Mouse (Mus musculus): ENCODE measurements around the gene Glrx2.
"Not testable (repeated sequence)": the region's sequence is repeated elsewhere in the genome, so short reads cannot be mapped to it uniquely, and the experiment has no call there.

Gene Glrx2

GRCm38 (mm10) chr1:143716038-143716437 lies at the start of gene Glrx2:
TSS of gene Glrx2 (plus strand) at chr1:143716338.
- in situ Hi-C loops (cut with MboI, MseI), result not testable (repeated sequence)

- in situ Hi-C loops (cut with MboI, MseI), result no loop called here
Observed at GRCm38 (mm10) chr1:143675734-143676361, 40.3 kb upstream of the Glrx2 start.

DNA sequence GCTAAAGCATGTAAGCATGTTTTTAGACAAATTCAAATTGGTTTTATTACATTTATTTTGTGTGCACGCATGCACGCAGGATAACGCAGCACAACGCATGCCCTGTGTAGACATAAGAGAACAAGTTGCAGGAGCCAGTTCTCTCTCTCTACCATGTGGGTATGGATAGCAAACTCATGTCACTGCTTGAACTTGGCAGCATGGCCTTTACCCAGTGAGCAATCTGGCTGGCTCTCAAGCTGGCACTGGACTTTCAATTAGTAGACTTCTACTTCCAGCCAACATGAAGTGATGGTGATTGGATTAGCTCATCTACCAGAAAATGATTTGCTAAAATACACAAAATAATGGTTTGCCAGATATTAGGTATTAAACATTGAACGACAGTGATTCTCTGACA lies 35.0 kb upstream of the Glrx2 start:
- in situ Hi-C loops (cut with MboI, MseI), result no loop called here

DNA sequence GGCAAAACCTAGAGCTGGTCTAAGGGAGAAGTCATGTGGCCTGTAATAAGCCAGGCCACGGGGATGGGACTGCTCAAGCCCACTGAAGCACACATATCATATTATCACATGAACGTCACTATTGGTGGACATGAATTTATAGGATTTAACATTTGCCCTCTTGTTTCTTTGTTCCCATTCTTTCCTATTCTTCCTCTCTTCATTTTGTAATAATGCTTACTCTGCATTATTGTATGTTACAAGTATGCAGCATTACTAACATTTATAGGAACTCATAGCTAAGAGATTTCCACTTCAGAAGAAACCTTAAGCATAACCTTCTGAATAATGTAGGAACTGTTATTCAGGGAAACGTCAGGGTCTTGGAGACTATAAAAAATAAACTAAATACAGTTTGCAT lies 31.3 kb upstream of the Glrx2 start:
- in situ Hi-C loops (cut with MboI, MseI), result no loop called here

GRCm38 (mm10) chr1:143701736-143702135 lies 14.4 kb upstream of the Glrx2 start:
- in situ Hi-C loops (cut with MboI, MseI), result no loop called here

- in situ Hi-C loops (cut with MboI, MseI), result no loop called here
Observed at GRCm38 (mm10) chr1:143702141-143702740, 13.9 kb upstream of the Glrx2 start.

DNA sequence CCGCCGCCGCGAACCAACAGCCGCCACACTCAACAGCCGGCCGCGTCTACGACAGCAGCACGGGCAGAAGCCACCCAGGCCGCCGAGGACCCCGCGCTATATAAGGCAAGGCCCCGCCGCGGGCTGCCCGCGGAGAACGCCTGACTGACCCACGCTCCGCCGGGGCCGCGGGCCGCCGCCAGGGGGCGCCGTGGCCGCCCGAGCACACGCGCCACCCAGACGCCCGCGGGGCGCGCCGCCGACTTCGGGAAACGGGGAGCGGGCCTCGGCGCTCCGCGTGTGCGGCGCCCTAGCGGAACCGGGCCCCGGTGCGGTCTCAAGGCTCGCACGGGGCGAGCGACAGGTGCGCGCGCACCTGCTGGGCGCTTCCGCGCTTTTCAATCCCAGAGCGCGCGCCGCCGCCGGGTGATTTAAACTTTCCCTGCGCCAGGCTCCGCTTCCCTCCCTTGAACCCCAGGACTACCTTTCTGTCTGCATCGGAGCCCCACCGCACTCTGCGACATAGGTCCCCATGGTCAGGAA lies 13.3 kb upstream of the Glrx2 start, which contains the start of gene Cdc73:
TSS of gene Cdc73 (minus strand) at position 153 of the 522 bp plus-strand sequence.
- in situ Hi-C loops (cut with MboI, MseI), result no loop called here

- in situ Hi-C loops (cut with MboI, MseI), result loop anchor here (5.0 kb wide), 1 partner anchor 35 kb away; no protein-coding TSS in a partner anchor
Observed at GRCm38 (mm10) chr1:143707006-143707405, 9.1 kb upstream of the Glrx2 start.

GRCm38 (mm10) chr1:143708361-143708760 lies 7.8 kb upstream of the Glrx2 start:
- in situ Hi-C loops (cut with MboI, MseI), result loop anchor here (5.0 kb wide), 1 partner anchor 34 kb away; no protein-coding TSS in a partner anchor

DNA sequence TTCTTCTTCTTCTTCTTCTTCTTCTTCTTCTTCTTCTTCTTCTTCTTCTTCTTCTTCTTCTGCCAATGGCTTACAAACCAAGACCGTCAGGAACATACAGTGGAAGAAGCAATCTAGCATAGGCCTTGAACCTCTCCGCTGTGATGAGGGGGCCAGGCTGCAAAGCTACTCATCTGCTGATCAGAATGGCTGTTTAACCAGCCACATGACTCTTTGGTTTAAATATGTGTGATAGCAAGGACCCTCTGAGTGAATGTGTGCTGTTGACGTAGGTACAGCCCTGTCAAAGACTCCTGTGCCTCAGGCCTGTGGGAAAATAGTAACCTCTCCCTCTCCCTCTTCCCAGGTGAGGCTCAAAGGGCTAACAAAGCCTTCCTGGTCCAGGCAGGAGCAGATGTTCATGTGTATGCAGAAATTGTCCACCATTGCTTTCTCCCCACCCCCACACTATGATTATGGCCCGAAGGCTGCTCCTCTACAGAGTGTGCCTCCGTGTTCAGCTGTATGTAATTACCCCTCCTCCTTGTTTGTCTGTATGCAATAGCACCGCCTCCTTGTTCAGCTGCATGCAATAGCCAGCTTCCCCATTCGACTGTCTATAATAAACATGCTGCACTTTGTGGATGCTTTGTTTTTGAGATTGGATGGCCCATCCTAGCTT lies 6.0 kb upstream of the Glrx2 start:
- in situ Hi-C loops (cut with MboI, MseI), result loop anchor here (5.0 kb wide), 1 partner anchor 32 kb away; no protein-coding TSS in a partner anchor

- in situ Hi-C loops (cut with MboI, MseI), result no loop called here
Observed at GRCm38 (mm10) chr1:143710627-143710976, 5.5 kb upstream of the Glrx2 start.

DNA sequence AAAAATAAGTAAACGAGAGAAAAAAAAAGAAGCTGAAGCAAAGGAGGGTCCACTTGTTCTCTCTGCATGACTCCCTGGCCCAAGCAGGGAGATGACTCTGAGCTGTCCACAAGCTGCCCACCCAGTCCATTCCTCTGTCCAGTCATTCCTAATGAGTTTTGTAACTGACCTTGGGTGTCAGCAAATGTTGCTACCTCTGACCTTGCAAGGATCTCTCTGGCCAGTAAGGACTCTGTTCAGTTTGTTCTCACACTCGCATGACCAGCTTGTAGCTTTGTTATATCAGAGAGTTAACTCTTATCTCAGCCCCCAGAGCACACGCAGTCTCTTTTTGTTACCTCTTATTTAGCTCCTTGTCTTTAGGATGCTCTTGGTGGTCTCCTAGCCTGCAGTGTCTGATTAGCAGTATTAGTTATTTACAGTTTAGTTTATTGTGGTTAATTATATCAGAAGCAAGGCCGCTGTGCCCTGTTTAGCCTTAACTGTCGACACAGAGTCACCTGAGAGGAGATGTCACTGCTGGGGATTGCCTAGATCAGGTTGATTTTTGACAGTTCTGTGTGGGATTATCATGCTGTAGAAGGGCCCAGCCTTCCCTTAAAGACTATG lies 8.4 kb downstream of the Glrx2 start:
- in situ Hi-C loops (cut with MboI, MseI), result no loop called here

DNA sequence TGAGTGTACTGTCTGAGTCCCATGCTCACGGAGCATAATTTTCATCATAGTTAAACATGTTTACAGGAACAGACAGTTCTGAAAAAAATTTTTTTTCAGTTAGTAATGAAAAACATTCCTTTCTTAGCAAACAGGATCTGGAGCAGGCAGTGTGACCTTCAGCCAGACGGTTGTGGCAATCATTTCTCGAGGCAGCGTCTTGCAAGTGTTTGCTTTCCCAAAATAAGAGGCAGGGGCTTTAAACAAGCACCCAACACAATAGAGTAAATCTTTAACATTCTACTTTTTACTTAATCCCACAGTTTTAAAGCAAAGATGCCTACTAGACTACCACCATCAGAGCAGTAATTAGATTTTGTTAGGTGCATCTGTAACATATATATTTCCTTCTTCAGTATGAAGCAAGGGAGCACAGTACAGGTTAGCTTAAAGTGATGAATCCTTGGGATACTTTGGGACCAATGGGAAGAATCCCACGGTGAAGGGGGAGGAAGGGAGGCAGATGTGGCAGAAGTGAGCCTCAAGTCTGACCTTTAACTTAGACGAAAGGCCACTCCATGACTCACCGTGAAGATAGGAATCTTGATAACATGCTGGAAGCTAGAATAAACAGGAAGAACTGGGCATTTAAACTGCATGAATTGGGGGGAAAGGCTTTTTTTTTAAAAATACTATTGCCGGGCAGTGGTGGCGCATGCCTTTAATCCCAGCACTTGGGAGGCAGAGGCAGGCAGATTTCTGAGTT lies 11.7 kb downstream of the Glrx2 start:
- in situ Hi-C loops (cut with MboI, MseI), result no loop called here

- in situ Hi-C loops (cut with MboI, MseI), result no loop called here
Observed at GRCm38 (mm10) chr1:143730899-143731298, 14.8 kb downstream of the Glrx2 start.

DNA sequence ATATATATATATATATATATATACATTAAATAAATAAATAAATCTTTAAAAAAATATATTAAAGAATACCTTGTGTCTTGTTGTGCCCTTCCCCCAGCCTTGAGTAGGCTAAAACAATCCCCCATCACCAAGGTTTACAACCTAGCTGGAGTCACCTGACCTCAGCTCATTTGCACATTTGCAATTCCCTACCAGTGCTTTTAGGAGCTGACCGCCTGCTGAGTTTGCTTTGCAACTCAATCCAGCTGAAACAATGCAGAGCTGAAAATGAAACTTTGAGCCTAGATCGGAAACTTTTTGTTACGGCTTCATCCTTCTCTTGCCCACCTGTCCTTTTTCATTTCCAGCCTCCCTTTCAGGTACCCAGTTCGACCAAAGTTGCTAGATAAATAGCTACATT lies 15.6 kb downstream of the Glrx2 start:
- in situ Hi-C loops (cut with MboI, MseI), result no loop called here

DNA sequence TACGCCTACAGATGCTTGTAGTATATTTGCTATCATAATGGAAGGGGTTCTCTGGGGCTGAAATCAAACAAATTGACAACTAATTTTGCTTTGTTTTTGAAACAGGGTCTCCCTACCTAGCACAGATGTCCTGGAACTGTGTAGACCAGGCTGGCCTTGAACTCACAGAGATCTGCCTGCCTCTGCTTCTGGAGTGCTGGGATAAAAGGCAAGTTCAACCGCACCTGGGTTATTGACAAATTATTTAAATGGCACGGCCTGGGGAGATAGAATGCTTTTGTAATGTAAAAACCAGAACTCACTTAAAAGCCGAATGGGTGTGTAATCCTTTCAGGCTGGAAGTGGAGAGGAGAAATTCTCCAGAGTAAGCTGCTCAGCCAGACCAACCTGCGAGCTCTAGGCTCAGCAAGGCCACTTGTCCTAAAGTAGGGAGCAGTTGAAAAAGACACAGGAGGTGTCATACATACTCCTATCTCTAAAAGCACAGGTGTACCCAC lies 17.8 kb downstream of the Glrx2 start:
- in situ Hi-C loops (cut with MboI, MseI), result no loop called here

GRCm38 (mm10) chr1:143738811-143739210 lies 22.7 kb downstream of the Glrx2 start:
- in situ Hi-C loops (cut with MboI, MseI), result no loop called here

DNA sequence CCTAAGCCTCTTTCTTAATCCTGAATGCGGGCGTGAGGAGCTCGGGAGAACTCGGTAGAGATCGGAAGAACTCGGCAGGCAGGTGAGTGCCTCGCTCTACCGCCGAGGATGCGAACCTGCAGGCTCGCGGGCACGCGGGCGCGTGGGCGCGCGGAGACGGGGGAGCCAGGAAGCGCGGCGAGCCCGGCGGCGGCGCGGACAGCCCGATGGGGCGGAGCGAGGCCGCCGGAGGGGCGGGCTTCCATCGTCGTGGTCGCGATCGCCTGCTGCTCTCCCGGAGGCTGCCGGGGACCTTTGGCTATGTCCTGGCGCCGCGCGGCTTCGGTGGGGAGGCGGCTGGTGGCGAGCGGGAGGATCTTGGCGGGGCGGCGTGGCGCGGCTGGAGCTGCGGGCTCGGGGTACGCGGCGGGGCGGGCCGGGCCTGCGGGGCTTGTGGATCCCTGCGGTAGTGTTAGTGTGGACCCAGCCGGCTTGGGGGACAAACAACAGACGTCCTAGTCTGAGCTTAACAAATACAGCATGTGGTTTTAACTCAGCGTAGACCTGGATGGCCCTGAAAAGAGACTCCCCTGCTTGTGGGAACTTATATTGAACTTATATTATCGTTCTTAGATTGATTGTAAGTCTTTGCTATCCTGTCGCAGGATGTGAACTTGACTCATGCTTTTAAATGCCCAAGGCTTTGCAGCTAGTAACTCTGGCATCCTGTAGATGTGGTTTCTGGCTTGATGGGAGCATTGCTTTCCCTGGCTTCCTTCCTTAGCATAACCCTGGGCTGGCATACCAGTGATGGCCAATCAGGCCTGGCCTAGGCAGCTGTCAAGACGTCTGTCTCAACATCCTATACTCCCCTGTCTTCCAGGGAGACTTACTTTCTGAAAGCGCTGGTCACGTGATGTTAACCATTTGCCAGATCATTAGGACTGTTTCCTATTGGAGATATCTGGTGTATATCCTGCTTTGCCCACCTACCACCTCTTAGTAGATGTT lies 23.5 kb downstream of the Glrx2 start:
- in situ Hi-C loops (cut with MboI, MseI), result loop anchor here (5.0 kb wide), 1 partner anchor 32 kb away; no protein-coding TSS in a partner anchor

GRCm38 (mm10) chr1:143740581-143740980 lies 24.4 kb downstream of the Glrx2 start:
- in situ Hi-C loops (cut with MboI, MseI), result loop anchor here (5.0 kb wide), 1 partner anchor 33 kb away; no protein-coding TSS in a partner anchor

DNA sequence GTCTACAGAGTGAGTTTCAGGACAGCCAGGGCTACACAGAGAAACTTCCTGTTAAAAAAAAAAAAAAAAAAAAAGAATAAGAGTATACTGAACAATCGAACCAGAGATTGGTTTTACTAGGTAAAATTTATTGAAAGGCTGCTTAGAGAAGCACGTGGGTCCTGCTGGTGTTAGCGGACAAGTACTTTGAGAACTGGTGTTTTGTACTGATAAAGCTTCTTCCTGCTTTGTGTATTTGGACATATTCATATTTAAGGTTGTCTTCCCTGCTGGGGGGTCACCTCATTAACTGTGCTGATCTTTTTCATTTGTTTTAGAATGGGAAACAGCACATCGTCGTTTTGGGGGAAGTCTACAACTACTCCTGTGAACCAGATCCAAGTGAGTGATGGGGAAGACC lies 25.2 kb downstream of the Glrx2 start:
- in situ Hi-C loops (cut with MboI, MseI), result loop anchor here (5.0 kb wide), 1 partner anchor 34 kb away; no protein-coding TSS in a partner anchor

Measured in regulatory T cell (primary cell).